Mouse (Mus musculus) stomach, embryonic 14.5 days (tissue): Measurements from ENCODE around the gene Krtap7-1. TPM values are rescaled to one million over a fixed set of nuclear protein-coding genes. Genes with fewer than 3 reads are reported as not detected.

Source experiments
- ATAC-seq: fragments of 200-750 bp; cut with Nextera tagmentation; 2 replicates; pipeline ENCODE4 v1.8.0; 2017; ENCODE audit warnings: low read depth, moderate TSS enrichment; ENCODE audit not compliant: insufficient number of reproducible peaks, insufficient read depth, low FRiP score
- H3K27ac ChIP-seq: fragments of 300-500 bp; sonication (generic); 2 replicates; pipeline ENCODE4 v1.5.1; 2014; ENCODE audit warnings: mild to moderate bottlenecking, low read length, moderate library complexity, mixed read lengths
- H3K27me3 ChIP-seq: fragments of 300-500 bp; sonication (generic); 2 replicates; pipeline ENCODE4 v1.6.1; 2014; ENCODE audit warnings: low read length, control low read depth, mixed read lengths; ENCODE audit not compliant: control insufficient read depth, insufficient read depth
- H3K36me3 ChIP-seq: fragments of 300-500 bp; sonication (generic); 2 replicates; pipeline ENCODE4 v1.6.1; 2014; ENCODE audit warnings: mild to moderate bottlenecking, control low read depth, low read length, moderate library complexity, mixed read lengths; ENCODE audit not compliant: control insufficient read depth, insufficient read depth
- H3K4me1 ChIP-seq: fragments of 300-500 bp; sonication (generic); 2 replicates; pipeline ENCODE4 v1.6.1; 2014; ENCODE audit warnings: low read length, control low read depth, mixed read lengths; ENCODE audit not compliant: control insufficient read depth, insufficient read depth
- H3K4me2 ChIP-seq: fragments of 300-500 bp; sonication (generic); replicated peaks from 2 replicates; pipeline ENCODE4 v1.6.1; 2014; ENCODE audit warnings: low read depth, low read length, control low read depth
- H3K4me3 ChIP-seq: fragments of 300-500 bp; sonication (generic); 2 replicates; pipeline ENCODE4 v1.5.1; 2014; ENCODE audit warnings: low read depth, low read length, control low read depth
- H3K9ac ChIP-seq: fragments of 300-500 bp; sonication (generic); replicated peaks from 2 replicates; pipeline ENCODE4 v1.6.1; 2014; ENCODE audit warnings: low read depth, mild to moderate bottlenecking, control low read depth, low read length, moderate library complexity, mixed read lengths
- H3K9me3 ChIP-seq: fragments of 300-500 bp; sonication (generic); 2 replicates; pipeline ENCODE4 v1.6.1; 2016; ENCODE audit warnings: low read depth, low read length, control low read depth; ENCODE audit not compliant: control insufficient read depth
- WGBS: fragments of 180-500 bp; shearing (Covaris S2); extraction: QIAGEN DNeasy Blood & Tissue Kit; methylation state at CpG from one replicate; pipeline ENCODE4 v1.1.7; 2014; 5-methylcytosine and 5-hydroxymethylcytosine counted together
- polyA plus RNA-seq: library from polyadenylated mRNA; unstranded; fragments of >200 nt; fragmentation: Nextera tagmentation; extraction: Ambion mirVana; gene quantifications from 2 replicates; pipeline ENCODE4 v1.2.1, GENCODE M21; 2014

Krtap7-1 gene
- polyA plus RNA-seq, 1 experiment from 2014 or later: not detected

DNA sequence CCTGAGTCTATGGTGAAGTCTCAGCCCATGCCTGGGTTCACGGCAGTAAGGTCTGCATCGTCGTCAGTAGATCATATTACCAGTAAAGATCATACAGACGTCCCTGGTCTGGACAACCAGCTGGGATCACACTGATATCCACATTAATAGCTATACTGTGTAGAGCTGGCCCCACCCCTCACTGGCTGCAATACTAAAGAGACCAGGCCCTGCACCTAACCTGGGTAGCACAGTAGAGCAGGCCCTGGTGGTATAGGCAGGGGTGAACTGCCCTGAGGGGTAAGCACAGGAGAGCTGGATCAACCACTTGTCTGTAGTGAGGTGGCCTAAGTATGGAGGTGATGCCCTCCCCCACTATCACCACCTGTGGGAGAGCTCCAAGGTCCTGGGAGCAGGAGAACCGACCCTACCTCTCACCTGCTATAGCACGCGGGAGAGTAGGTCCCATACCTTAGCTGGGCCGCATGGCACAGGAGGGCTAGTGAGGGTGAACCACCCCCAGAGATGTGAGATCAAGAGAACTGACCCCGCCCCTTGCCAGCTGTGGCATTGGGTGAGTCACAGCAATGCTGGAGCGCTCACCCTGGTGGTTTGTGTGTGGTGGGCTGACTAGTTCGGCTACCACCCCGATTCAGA, 30.3 kb downstream of the Krtap7-1 start:
- ATAC-seq: no peak
- WGBS: 85% methylated on average over 12 of the region's 12 CpGs
- no peaks in the 10 kb centered on the region for H3K4me1 ChIP-seq
- H3K9ac ChIP-seq: no peak overlapping the region
- no peaks in the 10 kb centered on the region for H3K27me3 ChIP-seq
- no peak overlapping the region for H3K27ac ChIP-seq
- H3K36me3 ChIP-seq: no peaks in the 10 kb centered on the region
- H3K4me2 ChIP-seq: no peak overlapping the region
- no peaks in the 10 kb centered on the region for H3K9me3 ChIP-seq
- H3K4me3 ChIP-seq: no peak overlapping the region

DNA sequence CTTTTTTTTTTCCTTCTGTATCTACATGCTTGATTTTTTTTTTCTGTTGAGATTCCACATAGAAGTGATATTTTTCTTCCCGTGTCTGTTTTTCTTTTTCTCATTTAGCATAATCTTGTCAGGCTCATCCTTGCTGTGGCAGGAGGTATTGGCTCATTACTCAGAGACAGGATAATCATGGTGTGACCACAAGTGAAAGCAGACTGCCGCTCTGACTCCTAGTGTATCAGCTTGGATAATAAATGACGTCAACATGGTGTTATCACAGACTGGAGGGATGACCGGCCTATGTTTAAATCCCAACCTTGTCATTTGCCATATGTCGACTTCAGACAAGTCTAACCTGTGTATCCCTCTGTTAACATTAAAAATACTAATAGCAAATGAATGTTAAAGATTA, 46.9 kb downstream of the Krtap7-1 start:
- Histone ChIP-seq H3K4me3 (no peak overlapping the region), H3K27me3 (no peaks in the 10 kb centered on the region), H3K9ac (no peak overlapping the region), H3K9me3 (no peaks in the 10 kb centered on the region), H3K4me1 (no peaks in the 10 kb centered on the region), H3K4me2 (no peak overlapping the region), H3K36me3 (no peaks in the 10 kb centered on the region), H3K27ac (no peak overlapping the region)
- ATAC-seq: no peak
- WGBS: 47% methylated on average over 5 of the region's 5 CpGs

Other genes starting within 250 kb of the Krtap7-1 start
- gene Krtap21-1, start 104.5 kb downstream of the Krtap7-1 start, polyA plus RNA-seq: not detected in 2 replicates
- gene Krtap6-2, start 88.2 kb downstream of the Krtap7-1 start, polyA plus RNA-seq: not detected in 2 replicates
- gene Krtap8-1, start 20.4 kb downstream of the Krtap7-1 start, polyA plus RNA-seq: not detected in 2 replicates
- gene Krtap11-1, start 62.9 kb upstream of the Krtap7-1 start, polyA plus RNA-seq: not detected in 2 replicates